Mouse (Mus musculus): ENCODE measurements around the gene Folr2. TPM values are rescaled to one million over a fixed set of nuclear protein-coding genes. Genes with fewer than 3 reads are reported as not detected.
A peak's percentile ranks its signal among the peaks of the same experiment; 100 is the strongest.

Folr2 gene
- polyA plus RNA-seq, 1 experiment from 2014 or later = 1.0 TPM

DNA sequence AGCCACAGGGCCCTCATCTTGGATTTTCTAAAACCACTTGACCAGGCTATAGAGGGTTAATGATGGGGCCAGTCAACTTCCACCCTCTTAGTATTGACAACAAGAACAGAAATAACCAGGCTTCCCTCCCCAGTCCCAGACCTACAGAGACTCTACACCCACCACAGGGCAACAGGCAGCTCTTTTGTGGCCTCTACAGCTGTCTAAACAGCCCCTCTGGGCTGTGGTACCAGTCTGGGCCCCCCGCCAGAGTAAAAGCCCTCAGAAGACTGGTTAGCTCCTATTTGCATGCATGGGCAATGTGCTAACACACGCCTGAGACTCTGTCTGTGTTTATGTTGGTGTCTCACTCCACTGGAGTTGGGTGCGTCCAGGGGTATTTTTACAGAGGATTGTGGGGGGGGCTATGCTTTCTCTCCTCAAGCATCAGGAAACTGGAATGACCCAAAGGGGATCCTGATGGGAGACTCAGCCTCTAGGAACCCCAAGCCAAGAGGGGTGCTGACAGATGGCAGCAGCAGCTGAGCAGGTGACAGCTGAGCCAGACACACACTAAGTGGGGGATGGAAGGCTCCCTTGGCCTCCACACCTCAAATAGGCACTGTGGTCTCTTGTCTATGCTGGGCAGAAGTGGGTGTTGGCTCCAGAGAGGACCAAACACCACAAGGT is 22.9 kb downstream of the Folr2 start:
- Histone ChIP-seq H3K9ac (ENCODE audit: low read length) (peak overlapping the region; percentile 42; the same call in 1 of the 2 replicates), H3K9me3 (ENCODE audit: control insufficient read depth, low read length) (no peaks in the 10 kb centered on the region), H3K4me2 (ENCODE audit: low read length) (peak overlapping the region; percentile 89), H3K4me3 (ENCODE audit: control insufficient read depth in 1 of 2, insufficient read depth in 1 of 2, low read depth in 1 of 2, low read length in 2 of 2) (no peak overlapping the region), H3K27me3 (ENCODE audit: control insufficient read depth, insufficient read depth, low read length) (no peaks in the 10 kb centered on the region), H3K4me1 (ENCODE audit: control insufficient read depth in 2 of 2, insufficient read depth in 2 of 2, low read length in 2 of 2) (peaks cover 18 to 27% of the 10 kb centered on the region in 2 experiments), H3K36me3 (ENCODE audit: control insufficient read depth, insufficient read depth, low read length) (peaks cover 49% of the 10 kb centered on the region), H3K27ac (replicated peaks in 1 of 2; ENCODE audit: control insufficient read depth in 1 of 2, insufficient read depth in 1 of 2, low read depth in 2 of 2, low read length in 2 of 2) (peak overlapping the region in 1 of 2 experiments; percentile 49; a peak in 2 of 4 replicates)
- no peak for ATAC-seq (ENCODE audit: insufficient number of reproducible peaks, insufficient read depth, low FRiP score, low read depth)
- 51% methylated on average over 3 of the region's 3 CpGs for WGBS

GRCm38 (mm10) chr7:101833352-101833751 is 23.6 kb downstream of the Folr2 start:
- WGBS = 73% methylated on average over 5 of the region's 5 CpGs
- Histone ChIP-seq H3K27me3 (ENCODE audit: control insufficient read depth, insufficient read depth, low read length) (no peaks in the 10 kb centered on the region), H3K36me3 (ENCODE audit: control insufficient read depth, insufficient read depth, low read length) (peaks cover 56% of the 10 kb centered on the region), H3K27ac (replicated peaks in 1 of 2; ENCODE audit: control insufficient read depth in 1 of 2, insufficient read depth in 1 of 2, low read depth in 2 of 2, low read length in 2 of 2) (no peak overlapping the region), H3K4me1 (ENCODE audit: control insufficient read depth in 2 of 2, insufficient read depth in 2 of 2, low read length in 2 of 2) (peaks cover 16 to 27% of the 10 kb centered on the region in 2 experiments), H3K4me3 (ENCODE audit: control insufficient read depth in 1 of 2, insufficient read depth in 1 of 2, low read depth in 1 of 2, low read length in 2 of 2) (no peak overlapping the region), H3K9ac (ENCODE audit: low read length) (no peak overlapping the region), H3K4me2 (ENCODE audit: low read length) (no peak overlapping the region), H3K9me3 (ENCODE audit: control insufficient read depth, low read length) (no peaks in the 10 kb centered on the region)
- no peak for ATAC-seq (ENCODE audit: insufficient number of reproducible peaks, insufficient read depth, low FRiP score, low read depth)

DNA sequence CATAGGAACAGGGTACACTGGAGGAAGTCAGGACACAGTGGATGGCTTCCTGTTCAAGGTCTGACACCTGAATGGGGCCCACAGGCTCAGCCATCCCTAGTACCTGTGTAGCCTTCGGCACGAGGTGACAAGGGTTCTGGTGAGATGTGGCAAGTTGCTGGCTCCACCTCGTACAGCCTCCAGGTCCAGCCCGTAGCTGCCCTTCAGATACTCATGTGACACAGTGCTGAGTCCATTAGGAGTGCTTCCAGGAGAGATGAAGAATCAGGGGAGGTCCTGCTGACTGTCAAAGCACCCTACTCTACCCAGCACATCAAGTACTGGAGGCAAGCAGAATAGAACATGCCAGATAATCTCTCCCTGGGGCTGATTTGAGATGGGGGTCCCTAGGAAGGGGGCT is 24.6 kb downstream of the Folr2 start:
- no peaks in the 10 kb centered on the region for H3K9me3 ChIP-seq (ENCODE audit: control insufficient read depth, low read length)
- ATAC-seq (ENCODE audit: insufficient number of reproducible peaks, insufficient read depth, low FRiP score, low read depth) = no peak
- H3K36me3 ChIP-seq (ENCODE audit: control insufficient read depth, insufficient read depth, low read length) = peaks cover 66% of the 10 kb centered on the region
- WGBS = 90% methylated on average over 4 of the region's 4 CpGs
- H3K27ac ChIP-seq (replicated peaks in 1 of 2; ENCODE audit: control insufficient read depth in 1 of 2, insufficient read depth in 1 of 2, low read depth in 2 of 2, low read length in 2 of 2) = no peak overlapping the region
- H3K9ac ChIP-seq (ENCODE audit: low read length) = no peak overlapping the region
- H3K4me2 ChIP-seq (ENCODE audit: low read length) = no peak overlapping the region
- no peak overlapping the region for H3K4me3 ChIP-seq (ENCODE audit: control insufficient read depth in 1 of 2, insufficient read depth in 1 of 2, low read depth in 1 of 2, low read length in 2 of 2)
- H3K27me3 ChIP-seq (ENCODE audit: control insufficient read depth, insufficient read depth, low read length) = no peaks in the 10 kb centered on the region
- H3K4me1 ChIP-seq (ENCODE audit: control insufficient read depth in 2 of 2, insufficient read depth in 2 of 2, low read length in 2 of 2) = peaks cover 16 to 27% of the 10 kb centered on the region in 2 experiments

- no peaks in the 10 kb centered on the region for H3K9me3 ChIP-seq (ENCODE audit: control insufficient read depth, low read length)
- peaks cover 16 to 27% of the 10 kb centered on the region in 2 experiments for H3K4me1 ChIP-seq (ENCODE audit: control insufficient read depth in 2 of 2, insufficient read depth in 2 of 2, low read length in 2 of 2)
- H3K27ac ChIP-seq (replicated peaks in 1 of 2; ENCODE audit: control insufficient read depth in 1 of 2, insufficient read depth in 1 of 2, low read depth in 2 of 2, low read length in 2 of 2) = no peak overlapping the region
- no peaks in the 10 kb centered on the region for H3K27me3 ChIP-seq (ENCODE audit: control insufficient read depth, insufficient read depth, low read length)
- no peak overlapping the region for H3K4me3 ChIP-seq (ENCODE audit: control insufficient read depth in 1 of 2, insufficient read depth in 1 of 2, low read depth in 1 of 2, low read length in 2 of 2)
- no peak for ATAC-seq (ENCODE audit: insufficient number of reproducible peaks, insufficient read depth, low FRiP score, low read depth)
- WGBS = 94% methylated on average over 8 of the region's 8 CpGs
- H3K9ac ChIP-seq (ENCODE audit: low read length) = no peak overlapping the region
- no peak overlapping the region for H3K4me2 ChIP-seq (ENCODE audit: low read length)
- H3K36me3 ChIP-seq (ENCODE audit: control insufficient read depth, insufficient read depth, low read length) = peaks cover 76% of the 10 kb centered on the region
Measured at GRCm38 (mm10) chr7:101831437-101831836, 25.6 kb downstream of the Folr2 start.

GRCm38 (mm10) chr7:101830373-101830772 is 26.6 kb downstream of the Folr2 start:
- H3K4me3 ChIP-seq (ENCODE audit: control insufficient read depth in 1 of 2, insufficient read depth in 1 of 2, low read depth in 1 of 2, low read length in 2 of 2) = no peak overlapping the region
- H3K9ac ChIP-seq (ENCODE audit: low read length) = no peak overlapping the region
- H3K27ac ChIP-seq (replicated peaks in 1 of 2; ENCODE audit: control insufficient read depth in 1 of 2, insufficient read depth in 1 of 2, low read depth in 2 of 2, low read length in 2 of 2) = no peak overlapping the region
- WGBS = 94% methylated on average over 3 of the region's 3 CpGs
- no peak for ATAC-seq (ENCODE audit: insufficient number of reproducible peaks, insufficient read depth, low FRiP score, low read depth)
- peaks cover 86% of the 10 kb centered on the region for H3K36me3 ChIP-seq (ENCODE audit: control insufficient read depth, insufficient read depth, low read length)
- peaks cover 12 to 20% of the 10 kb centered on the region in 2 experiments for H3K4me1 ChIP-seq (ENCODE audit: control insufficient read depth in 2 of 2, insufficient read depth in 2 of 2, low read length in 2 of 2)
- H3K27me3 ChIP-seq (ENCODE audit: control insufficient read depth, insufficient read depth, low read length) = no peaks in the 10 kb centered on the region
- no peak overlapping the region for H3K4me2 ChIP-seq (ENCODE audit: low read length)
- H3K9me3 ChIP-seq (ENCODE audit: control insufficient read depth, low read length) = no peaks in the 10 kb centered on the region

- Histone ChIP-seq H3K36me3 (ENCODE audit: control insufficient read depth, insufficient read depth, low read length) (peaks cover 60% of the 10 kb centered on the region), H3K4me3 (ENCODE audit: control insufficient read depth in 1 of 2, insufficient read depth in 1 of 2, low read depth in 1 of 2, low read length in 2 of 2) (no peak overlapping the region), H3K9me3 (ENCODE audit: control insufficient read depth, low read length) (no peaks in the 10 kb centered on the region), H3K27ac (replicated peaks in 1 of 2; ENCODE audit: control insufficient read depth in 1 of 2, insufficient read depth in 1 of 2, low read depth in 2 of 2, low read length in 2 of 2) (no peak overlapping the region), H3K27me3 (ENCODE audit: control insufficient read depth, insufficient read depth, low read length) (peaks cover 25% of the 10 kb centered on the region), H3K9ac (ENCODE audit: low read length) (no peak overlapping the region), H3K4me1 (ENCODE audit: control insufficient read depth in 2 of 2, insufficient read depth in 2 of 2, low read length in 2 of 2) (peaks cover 7 to 21% of the 10 kb centered on the region in 2 experiments), H3K4me2 (ENCODE audit: low read length) (no peak overlapping the region)
- ATAC-seq (ENCODE audit: insufficient number of reproducible peaks, insufficient read depth, low FRiP score, low read depth) = no peak
- WGBS = 79% methylated on average over 18 of the region's 18 CpGs
Measured at GRCm38 (mm10) chr7:101823758-101824630, 33.0 kb downstream of the Folr2 start.

- Histone ChIP-seq H3K4me1 (ENCODE audit: control insufficient read depth in 2 of 2, insufficient read depth in 2 of 2, low read length in 2 of 2) (peaks cover 7 to 27% of the 10 kb centered on the region in 2 experiments), H3K36me3 (ENCODE audit: control insufficient read depth, insufficient read depth, low read length) (peaks cover 51% of the 10 kb centered on the region), H3K27me3 (ENCODE audit: control insufficient read depth, insufficient read depth, low read length) (peaks cover 34% of the 10 kb centered on the region), H3K4me3 (ENCODE audit: control insufficient read depth in 1 of 2, insufficient read depth in 1 of 2, low read depth in 1 of 2, low read length in 2 of 2) (no peak overlapping the region), H3K4me2 (ENCODE audit: low read length) (no peak overlapping the region), H3K27ac (replicated peaks in 1 of 2; ENCODE audit: control insufficient read depth in 1 of 2, insufficient read depth in 1 of 2, low read depth in 2 of 2, low read length in 2 of 2) (no peak overlapping the region), H3K9me3 (ENCODE audit: control insufficient read depth, low read length) (no peaks in the 10 kb centered on the region), H3K9ac (ENCODE audit: low read length) (no peak overlapping the region)
- ATAC-seq (ENCODE audit: insufficient number of reproducible peaks, insufficient read depth, low FRiP score, low read depth) = no peak
- 46% methylated on average over 32 of the region's 32 CpGs for WGBS
Measured at GRCm38 (mm10) chr7:101822836-101823757, 33.9 kb downstream of the Folr2 start.
